Mouse (Mus musculus): ENCODE results near the gene Plcxd2. TPM values are rescaled to one million over a fixed set of nuclear protein-coding genes. Genes with fewer than 3 reads are reported as not detected.
A peak's percentile ranks its signal among the peaks of the same experiment; 100 is the strongest.

The Plcxd2 gene
- polyA plus RNA-seq, 1 experiment = 28.2 TPM

DNA sequence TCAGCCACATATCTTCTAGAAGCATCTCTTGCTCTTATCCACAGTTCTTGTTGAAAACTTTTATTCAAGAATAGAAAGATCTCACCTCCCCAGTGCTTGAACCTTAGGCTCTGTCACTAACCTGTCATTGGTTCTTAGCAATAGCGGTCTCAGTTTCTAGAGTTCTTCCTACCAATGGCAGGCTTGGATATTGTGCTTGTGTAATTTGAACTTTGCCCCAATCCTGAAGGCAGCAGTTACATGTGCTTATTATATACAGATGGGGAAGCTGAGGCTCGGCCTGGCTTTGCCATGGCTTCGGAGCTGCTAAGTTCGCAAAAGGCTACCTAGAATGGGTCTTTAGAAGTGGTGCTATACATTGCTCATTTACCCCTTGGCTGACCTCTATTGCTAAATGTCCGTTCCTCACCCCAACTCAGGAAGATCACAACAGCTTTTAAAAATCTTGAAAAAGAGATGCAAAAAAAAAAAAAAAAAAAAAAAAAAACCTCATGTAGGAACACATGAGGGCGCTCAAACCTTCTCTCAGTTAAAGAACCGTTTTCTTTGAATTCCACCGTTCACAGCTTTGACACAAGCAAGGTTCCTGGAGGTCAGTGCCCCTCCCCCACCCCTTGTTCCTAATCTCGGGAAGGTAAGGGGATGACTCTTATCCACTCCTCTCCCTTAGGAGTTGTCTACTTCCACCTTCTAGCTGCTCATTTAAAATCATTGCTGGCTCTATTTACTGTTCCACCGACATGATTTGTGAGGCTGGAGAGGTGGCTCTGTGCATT, 18.9 kb downstream of the Plcxd2 start:
- DNase-seq (ENCODE audit: extremely low spot score in 1 of 2, low spot score in 1 of 2) = no peak

- no peak for DNase-seq (ENCODE audit: extremely low spot score in 1 of 2, low spot score in 1 of 2)
Measured at GRCm38 (mm10) chr16:45986236-45986635, 23.8 kb downstream of the Plcxd2 start.

GRCm38 (mm10) chr16:45984610-45985606, 25.1 kb downstream of the Plcxd2 start:
- no peak for DNase-seq (ENCODE audit: extremely low spot score in 1 of 2, low spot score in 1 of 2)

DNA sequence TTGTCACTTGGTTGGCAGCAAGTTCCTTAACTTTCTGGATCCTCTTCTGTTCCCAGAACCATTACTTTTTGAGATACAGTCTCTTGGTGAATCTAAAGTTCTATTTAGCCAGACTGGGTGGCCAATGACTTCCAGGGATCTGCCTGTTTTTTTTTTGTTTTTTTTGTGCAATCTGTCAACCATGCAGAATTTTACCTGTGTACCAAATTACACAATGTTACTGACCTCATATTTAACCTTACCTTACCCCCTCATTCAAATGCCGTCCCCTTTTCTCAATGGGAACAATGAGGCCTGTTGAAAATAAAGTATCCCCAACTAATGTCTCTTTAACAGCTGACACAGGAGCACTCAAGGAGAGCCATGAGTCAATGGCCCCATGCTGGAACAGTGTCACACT, 33.8 kb downstream of the Plcxd2 start:
- DNase-seq (ENCODE audit: extremely low spot score in 1 of 2, low spot score in 1 of 2) = no peak

DNA sequence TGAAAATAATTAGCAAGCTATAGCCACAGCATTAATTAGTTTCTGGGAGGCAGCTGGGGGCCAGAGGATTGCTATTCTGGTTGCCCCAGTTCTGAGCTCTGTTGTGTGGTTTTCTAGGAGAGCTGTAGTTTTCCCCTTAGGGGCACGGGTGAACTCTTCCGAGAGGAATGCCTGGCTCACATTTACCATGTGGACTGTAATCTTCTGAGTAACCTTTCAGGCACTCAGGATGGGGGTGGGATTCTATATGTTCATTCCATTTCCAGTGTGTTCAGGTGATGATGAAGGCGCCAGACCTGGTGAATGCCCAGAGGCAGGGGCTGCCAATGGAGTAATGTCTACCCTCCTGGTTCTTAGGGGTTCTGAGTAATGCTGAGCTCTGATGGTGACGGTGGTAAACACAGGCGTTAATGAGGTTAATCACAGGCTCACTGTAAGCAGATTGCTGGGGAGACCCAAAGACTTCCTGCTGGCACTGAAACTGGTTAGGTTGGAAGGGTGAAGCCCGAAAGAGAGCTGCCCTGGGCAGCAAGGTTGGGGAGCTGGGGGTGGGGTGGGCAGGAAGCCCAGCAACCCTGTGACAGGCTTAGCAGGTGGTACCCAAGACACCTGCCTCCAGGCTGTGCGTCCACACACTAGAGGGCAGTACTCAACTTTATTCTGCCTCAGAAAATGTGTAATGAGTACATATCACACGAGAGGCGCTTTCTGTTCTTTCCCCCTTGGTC, 35.9 kb downstream of the Plcxd2 start:
- DNase-seq (ENCODE audit: extremely low spot score in 1 of 2, low spot score in 1 of 2) = peak in 1 of 2 experiments; percentile 30

GRCm38 (mm10) chr16:45970187-45970586, 39.8 kb downstream of the Plcxd2 start:
- DNase-seq (ENCODE audit: extremely low spot score in 1 of 2, low spot score in 1 of 2) = no peak

DNA sequence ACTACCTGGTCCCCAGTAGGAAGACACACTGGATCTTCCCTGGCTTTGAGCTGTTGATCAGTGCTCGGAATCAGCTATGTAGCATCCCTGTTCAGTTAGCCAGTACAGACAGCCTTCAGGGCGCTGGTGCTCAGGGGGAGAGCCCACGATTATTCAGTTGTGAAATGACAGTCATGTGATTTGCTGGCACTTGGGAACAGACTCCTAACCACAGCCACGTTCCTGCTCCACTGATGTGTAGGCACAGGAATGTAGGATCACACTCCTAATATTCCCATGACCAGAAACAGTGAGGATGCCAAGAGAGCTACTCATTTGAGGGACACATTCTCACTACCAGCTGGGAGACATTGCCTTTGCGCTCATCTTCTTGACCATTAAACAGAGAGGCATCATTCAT, 41.3 kb downstream of the Plcxd2 start:
- no peak for DNase-seq (ENCODE audit: extremely low spot score in 1 of 2, low spot score in 1 of 2)

DNA sequence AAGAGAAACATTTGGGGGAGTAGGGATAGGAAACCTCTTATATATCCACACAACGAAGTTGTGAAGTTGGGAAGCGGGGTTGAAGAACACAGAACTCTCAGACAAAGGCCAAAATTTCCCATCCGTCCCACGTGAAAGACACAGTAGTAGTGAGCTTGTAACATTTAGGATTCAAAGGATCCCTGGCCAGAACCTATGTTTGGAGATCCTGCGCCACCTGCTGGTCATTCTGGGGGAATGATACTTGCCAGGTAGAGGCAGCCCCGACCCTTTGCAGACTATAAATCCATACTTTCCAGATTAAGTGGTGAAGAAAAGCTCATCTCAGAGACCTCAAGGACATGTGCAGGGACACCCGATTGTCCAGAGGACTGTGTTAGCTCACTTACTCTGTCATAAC, 42.5 kb downstream of the Plcxd2 start:
- DNase-seq (ENCODE audit: extremely low spot score in 1 of 2, low spot score in 1 of 2) = peak; percentile 34 to 88

GRCm38 (mm10) chr16:45966604-45967003, 43.4 kb downstream of the Plcxd2 start:
- no peak for DNase-seq (ENCODE audit: extremely low spot score in 1 of 2, low spot score in 1 of 2)

DNA sequence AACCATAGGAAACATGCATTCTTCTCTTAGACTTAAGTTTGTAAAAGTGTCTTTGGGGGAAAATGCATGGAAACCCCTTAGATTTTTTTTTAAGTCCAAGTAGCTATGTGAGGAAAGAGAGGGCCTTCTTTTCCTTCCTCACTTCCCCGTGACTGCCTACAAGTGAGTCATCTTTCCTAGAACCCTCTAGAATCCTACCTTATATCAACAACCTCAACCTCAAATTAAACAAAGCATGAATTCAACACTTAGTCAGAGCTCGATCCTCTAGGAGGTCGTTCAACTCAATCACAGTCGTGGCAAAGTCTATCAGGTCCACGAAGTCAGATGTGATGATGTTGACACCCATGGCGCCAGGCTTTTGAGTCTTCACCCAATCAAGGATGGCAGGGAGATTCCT, 45.2 kb downstream of the Plcxd2 start:
- no peak for DNase-seq (ENCODE audit: extremely low spot score in 1 of 2, low spot score in 1 of 2)

DNA sequence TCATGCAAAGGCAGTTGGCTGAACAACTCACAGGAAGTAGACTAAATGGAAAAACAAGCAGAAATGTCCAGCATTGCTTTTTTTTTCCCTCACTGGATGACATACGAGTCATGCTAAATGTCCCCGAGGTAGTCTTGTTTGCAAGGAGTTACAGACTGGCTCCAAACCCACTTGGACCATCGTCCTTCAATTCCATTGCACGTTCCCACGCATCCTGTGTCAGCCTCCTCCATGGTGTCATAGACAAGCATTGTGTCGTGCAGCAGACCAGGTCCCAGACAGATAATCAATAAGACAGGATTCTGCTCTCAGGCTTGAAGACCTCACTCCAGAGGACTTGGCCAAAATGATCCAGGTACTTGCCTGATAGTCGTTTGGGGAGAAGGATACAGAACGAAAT, 46.2 kb downstream of the Plcxd2 start:
- DNase-seq (ENCODE audit: extremely low spot score in 1 of 2, low spot score in 1 of 2) = no peak

DNA sequence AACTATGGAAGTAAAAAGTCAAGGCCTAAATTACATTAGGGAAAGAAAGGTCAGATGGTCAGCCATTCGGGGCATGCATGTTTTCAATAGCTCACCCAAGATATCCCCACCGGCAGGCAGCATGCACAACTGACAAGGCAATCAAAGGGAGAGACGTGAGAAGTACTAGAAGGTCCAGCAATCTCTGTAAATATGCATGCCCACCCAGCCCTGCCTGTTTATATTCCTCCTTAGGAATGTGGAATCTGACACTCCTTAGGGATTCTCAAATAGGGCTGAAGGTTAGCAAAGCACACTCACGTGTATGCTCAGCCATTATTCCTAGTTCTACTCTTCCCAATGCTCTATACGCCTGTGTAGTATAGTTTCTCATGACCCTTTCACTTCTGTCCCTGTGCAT, 46.9 kb downstream of the Plcxd2 start:
- no peak for DNase-seq (ENCODE audit: extremely low spot score in 1 of 2, low spot score in 1 of 2)

DNA sequence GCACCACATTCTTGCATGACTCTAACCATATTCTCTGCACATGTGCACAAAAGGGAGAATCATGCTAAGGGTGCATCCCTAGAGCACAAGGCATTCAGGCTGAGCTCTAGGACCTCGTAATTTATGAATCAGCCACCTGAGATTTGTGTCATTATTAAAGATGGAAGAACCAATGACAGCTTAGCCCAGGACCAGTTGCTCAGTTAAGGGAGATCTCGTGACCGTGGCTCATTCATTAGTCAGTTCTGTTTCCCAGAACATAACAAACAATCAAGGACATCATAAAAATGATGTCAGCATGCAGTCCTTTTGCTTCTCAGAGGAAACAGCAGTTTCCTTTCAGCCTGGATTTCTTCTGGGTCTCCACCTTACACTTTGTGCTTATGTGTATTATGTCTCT, 49.0 kb downstream of the Plcxd2 start:
- DNase-seq (ENCODE audit: extremely low spot score in 1 of 2, low spot score in 1 of 2) = no peak

- no peak for DNase-seq (ENCODE audit: extremely low spot score in 1 of 2, low spot score in 1 of 2)
Measured at GRCm38 (mm10) chr16:45956390-45956950, 53.5 kb downstream of the Plcxd2 start.

DNA sequence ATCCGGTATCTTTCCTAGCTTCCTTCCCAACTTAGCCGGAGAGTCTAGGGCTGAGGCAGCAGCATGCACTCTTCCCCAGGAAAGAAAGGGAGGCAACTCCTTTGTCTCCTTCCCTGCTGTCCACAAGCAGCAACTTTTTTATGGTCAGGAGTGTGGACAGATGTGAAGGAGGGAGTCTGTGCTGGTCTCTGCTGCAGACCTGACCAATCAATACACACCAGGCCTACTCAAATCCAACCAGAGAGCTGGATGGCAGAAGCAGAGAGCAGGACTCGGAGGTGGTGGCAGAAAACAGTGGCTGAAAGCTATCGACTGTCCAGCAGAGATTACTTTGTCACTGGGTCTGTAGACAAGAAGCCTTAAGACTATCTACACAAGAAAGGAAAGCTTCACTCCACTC, 56.6 kb downstream of the Plcxd2 start, which contains the start of gene Phldb2:
TSS of gene Phldb2 (minus strand) at position 205 of the 400 bp plus-strand sequence.
- DNase-seq (ENCODE audit: extremely low spot score in 1 of 2, low spot score in 1 of 2) = no peak

- no peak for DNase-seq (ENCODE audit: extremely low spot score in 1 of 2, low spot score in 1 of 2)
Measured at GRCm38 (mm10) chr16:45952501-45952900, 57.5 kb downstream of the Plcxd2 start.

DNA sequence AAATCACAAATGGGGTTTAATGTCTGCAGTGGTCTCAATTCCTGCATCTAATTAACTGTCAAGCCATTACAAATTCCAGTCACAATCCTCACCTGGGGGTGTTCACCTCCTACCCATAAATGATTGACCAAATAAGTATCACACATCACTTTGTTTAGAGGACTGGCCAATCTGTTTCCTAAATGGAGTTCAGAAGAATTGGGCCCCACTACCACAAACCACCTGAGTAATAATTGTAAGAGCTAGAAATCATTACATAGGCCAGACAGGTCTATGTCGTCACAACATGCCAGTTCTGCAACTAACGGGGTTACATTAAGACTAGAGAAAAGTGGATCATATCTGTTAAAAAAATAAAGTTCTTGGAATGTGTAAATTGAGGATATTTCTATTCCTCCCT, 58.0 kb downstream of the Plcxd2 start:
- no peak for DNase-seq (ENCODE audit: extremely low spot score in 1 of 2, low spot score in 1 of 2)

DNA sequence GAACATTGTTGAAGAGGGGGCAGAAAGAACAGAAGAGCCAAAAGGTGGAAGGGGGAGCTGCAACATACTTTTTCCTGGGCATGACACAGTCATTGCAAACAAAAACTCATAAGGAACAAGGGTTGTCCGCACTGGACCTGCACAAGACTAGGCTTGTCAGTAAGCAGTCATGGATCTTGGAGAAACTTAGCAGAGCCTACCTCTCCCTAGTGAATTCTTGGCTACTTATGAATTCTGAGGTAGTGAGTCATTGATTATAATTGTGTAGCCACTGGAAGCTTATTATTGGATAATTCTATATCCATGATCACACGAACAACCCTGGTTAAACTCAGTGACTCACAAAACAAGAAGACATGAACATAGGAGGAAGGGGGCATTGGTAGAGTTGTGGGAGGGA, 63.7 kb downstream of the Plcxd2 start:
- no peak for DNase-seq (ENCODE audit: extremely low spot score in 1 of 2, low spot score in 1 of 2)

- no peak for DNase-seq (ENCODE audit: extremely low spot score in 1 of 2, low spot score in 1 of 2)
Measured at GRCm38 (mm10) chr16:45945649-45946048, 64.4 kb downstream of the Plcxd2 start.

DNA sequence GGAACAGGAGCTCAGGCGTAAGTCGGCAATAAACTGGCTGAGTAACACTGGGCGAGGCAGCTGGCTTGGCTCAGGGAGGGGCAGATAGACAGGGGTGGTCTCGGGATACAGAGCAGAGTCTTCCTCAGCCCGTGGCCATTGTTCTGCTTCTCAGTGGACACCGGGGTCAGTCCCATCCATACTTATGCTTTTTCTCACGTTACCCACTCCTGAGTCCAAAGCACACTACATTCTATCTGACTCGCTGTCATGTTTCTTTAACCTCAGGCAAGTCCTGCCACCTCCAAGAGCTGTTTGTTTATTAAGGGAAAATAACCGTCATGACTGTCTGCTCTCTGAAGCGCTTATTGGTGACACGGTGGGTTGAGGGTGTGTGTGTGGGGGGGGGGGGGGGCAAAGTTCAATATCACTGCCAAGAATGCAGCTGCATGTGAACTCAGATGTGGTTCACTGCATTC, 64.8 kb downstream of the Plcxd2 start:
- DNase-seq (ENCODE audit: extremely low spot score in 1 of 2, low spot score in 1 of 2) = no peak
